Mouse (Mus musculus) spleen, postnatal 4 days (tissue): ENCODE measurements around the gene Slc12a1.
A peak's percentile ranks its signal among the peaks of the same experiment; 100 is the strongest.
"Not testable (repeated sequence)": the region's sequence is repeated elsewhere in the genome, so short reads cannot be mapped to it uniquely, and the experiment has no call there.

Experiments used
- DNase-seq, 2 experiments: peaks; one replicate each; pipeline ENCODE4 v3.0.0; 2022; ENCODE audit warnings: low spot score in 2 of 2

Slc12a1 gene

GRCm38 (mm10) chr2:125152388-125152787 lies at the start of gene Slc12a1:
Slc12a1 (plus strand) TSS chr2:125152505.
- DNase-seq: no peak

GRCm38 (mm10) chr2:125104491-125104890 lies 47.8 kb upstream of the Slc12a1 start:
- not testable (repeated sequence) for DNase-seq

GRCm38 (mm10) chr2:125106536-125106935 lies 45.8 kb upstream of the Slc12a1 start:
- not testable (repeated sequence) for DNase-seq

GRCm38 (mm10) chr2:125119381-125120110 lies 32.8 kb upstream of the Slc12a1 start:
- DNase-seq: no peak

- no peak for DNase-seq
Measured at GRCm38 (mm10) chr2:125122288-125122623, 30.0 kb upstream of the Slc12a1 start.

GRCm38 (mm10) chr2:125122624-125123476 lies 29.5 kb upstream of the Slc12a1 start:
- peak; percentile 44 to 77 for DNase-seq

GRCm38 (mm10) chr2:125123477-125123852 lies 28.8 kb upstream of the Slc12a1 start, which contains the start of gene Myef2:
Myef2 (minus strand) TSS chr2:125123661.
- DNase-seq: peak; percentile 87 to 95

GRCm38 (mm10) chr2:125125824-125126223 lies 26.5 kb upstream of the Slc12a1 start:
- no peak for DNase-seq

- DNase-seq: no peak
Measured at GRCm38 (mm10) chr2:125126792-125127191, 25.5 kb upstream of the Slc12a1 start.

GRCm38 (mm10) chr2:125134113-125134512 lies 18.2 kb upstream of the Slc12a1 start:
- no peak for DNase-seq

- DNase-seq: peak; percentile 67 to 85
Measured at GRCm38 (mm10) chr2:125135903-125136811, 16.1 kb upstream of the Slc12a1 start, which contains the start of gene Ctxn2. Ctxn2 (plus strand) TSS chr2:125136692.

- DNase-seq: no peak
Measured at GRCm38 (mm10) chr2:125136846-125137245, 15.5 kb upstream of the Slc12a1 start.

- no peak for DNase-seq
Measured at GRCm38 (mm10) chr2:125142336-125142735, 10.0 kb upstream of the Slc12a1 start.

GRCm38 (mm10) chr2:125154294-125154693 lies 2.0 kb downstream of the Slc12a1 start:
- no peak for DNase-seq

GRCm38 (mm10) chr2:125155504-125155903 lies 3.2 kb downstream of the Slc12a1 start:
- DNase-seq: no peak

- no peak for DNase-seq
Measured at GRCm38 (mm10) chr2:125162012-125162470, 9.7 kb downstream of the Slc12a1 start.

- no peak for DNase-seq
Measured at GRCm38 (mm10) chr2:125178225-125178798, 26.0 kb downstream of the Slc12a1 start.

GRCm38 (mm10) chr2:125187904-125188303 lies 35.6 kb downstream of the Slc12a1 start:
- DNase-seq: peak in 1 of 2 experiments; percentile 41

GRCm38 (mm10) chr2:125189197-125189596 lies 36.9 kb downstream of the Slc12a1 start:
- DNase-seq: peak in 1 of 2 experiments; percentile 65

- DNase-seq: no peak
Measured at GRCm38 (mm10) chr2:125192905-125193304, 40.6 kb downstream of the Slc12a1 start.

- no peak for DNase-seq
Measured at GRCm38 (mm10) chr2:125196771-125197170, 44.5 kb downstream of the Slc12a1 start.
